Mouse (Mus musculus) left cerebral cortex, adult 18-20 months (tissue): ENCODE data around the gene St6galnac5. TPM values are rescaled to one million over a fixed set of nuclear protein-coding genes. Genes with fewer than 3 reads are reported as not detected.
A peak's percentile ranks its signal among the peaks of the same experiment; 100 is the strongest.
"Not testable (repeated sequence)": the region's sequence is repeated elsewhere in the genome, so short reads cannot be mapped to it uniquely, and the experiment has no call there.

ENCODE experiments used
- DNase-seq, 2 experiments: peaks; one replicate each; pipeline ENCODE4 v3.0.0; 2021 to 2022; ENCODE audit warnings: low spot score in 2 of 2, mixed read lengths in 1 of 2
- total RNA-seq, 2 experiments: library from RNA; stranded (reverse); gene quantifications; 2 replicates each; pipeline ENCODE4 v1.2.3; 2021

The St6galnac5 gene
- total RNA-seq, 2 experiments from 2014 or later = 29.9 to 37.4 TPM

- DNase-seq = no peak
Measured at GRCm38 (mm10) chr3:152813905-152814304, 168.1 kb downstream of the St6galnac5 start.

GRCm38 (mm10) chr3:152799738-152800431 lies 182.2 kb downstream of the St6galnac5 start:
- peak in 1 of 2 experiments; percentile 27 for DNase-seq

GRCm38 (mm10) chr3:152797354-152797753 lies 184.7 kb downstream of the St6galnac5 start:
- DNase-seq = no peak

- DNase-seq = no peak
Measured at GRCm38 (mm10) chr3:152796216-152796615, 185.8 kb downstream of the St6galnac5 start.

GRCm38 (mm10) chr3:152793006-152793405 lies 189.0 kb downstream of the St6galnac5 start:
- DNase-seq = no peak

- DNase-seq = no peak
Measured at GRCm38 (mm10) chr3:152792601-152793000, 189.4 kb downstream of the St6galnac5 start.

- DNase-seq = not testable (repeated sequence)
Measured at GRCm38 (mm10) chr3:152788301-152788953, 193.6 kb downstream of the St6galnac5 start.

GRCm38 (mm10) chr3:152784353-152784752 lies 197.7 kb downstream of the St6galnac5 start:
- DNase-seq = not testable (repeated sequence)

GRCm38 (mm10) chr3:152783792-152784191 lies 198.3 kb downstream of the St6galnac5 start:
- peak; percentile 53 to 88 for DNase-seq

GRCm38 (mm10) chr3:152779819-152780218 lies 202.2 kb downstream of the St6galnac5 start:
- DNase-seq = no peak

- DNase-seq = no peak
Measured at GRCm38 (mm10) chr3:152776872-152777540, 205.0 kb downstream of the St6galnac5 start.

- DNase-seq = no peak
Measured at GRCm38 (mm10) chr3:152776363-152776762, 205.7 kb downstream of the St6galnac5 start.

GRCm38 (mm10) chr3:152770056-152770455 lies 212.0 kb downstream of the St6galnac5 start:
- no peak for DNase-seq

- DNase-seq = no peak
Measured at GRCm38 (mm10) chr3:152767485-152767884, 214.6 kb downstream of the St6galnac5 start.
